Mouse (Mus musculus) left cerebral cortex, adult 8-10 months (tissue): ENCODE data around the gene Ppfibp2. TPM values are rescaled to one million over a fixed set of nuclear protein-coding genes. Genes with fewer than 3 reads are reported as not detected.

Experiments used
- DNase-seq, 2 experiments: peaks; one replicate each; pipeline ENCODE4 v3.0.0; 2022; ENCODE audit warnings: low spot score in 2 of 2
- total RNA-seq, 4 experiments: library from RNA; stranded (reverse); gene quantifications; 2 replicates each; pipeline ENCODE4 v1.2.4; 2022

The Ppfibp2 gene
- total RNA-seq, 4 experiments from 2014 or later, result 8.2 to 11.8 (median 9.8) TPM

GRCm38 (mm10) chr7:107755905-107756304 lies 160.9 kb downstream of the Ppfibp2 start:
- DNase-seq, result no peak

- no peak for DNase-seq
Measured at GRCm38 (mm10) chr7:107756748-107757147, 161.7 kb downstream of the Ppfibp2 start.

- no peak for DNase-seq
Measured at GRCm38 (mm10) chr7:107757308-107758151, 162.5 kb downstream of the Ppfibp2 start, which contains the start of gene Cyb5r2. Gene Cyb5r2 (minus strand): TSS chr7:107758032.

- no peak for DNase-seq
Measured at GRCm38 (mm10) chr7:107770812-107771211, 175.8 kb downstream of the Ppfibp2 start.

GRCm38 (mm10) chr7:107778216-107778615 lies 183.2 kb downstream of the Ppfibp2 start:
- DNase-seq, result no peak

- no peak for DNase-seq
Measured at GRCm38 (mm10) chr7:107779611-107780010, 184.6 kb downstream of the Ppfibp2 start.

- DNase-seq, result no peak
Measured at GRCm38 (mm10) chr7:107787977-107788620, 193.1 kb downstream of the Ppfibp2 start.

- DNase-seq, result no peak
Measured at GRCm38 (mm10) chr7:107796500-107796899, 201.5 kb downstream of the Ppfibp2 start.

Other genes starting within 250 kb of the Ppfibp2 start
- gene Syt9, start 224.5 kb upstream of the Ppfibp2 start, total RNA-seq, result 10 to 100 TPM; 10.8 to 12.7 (median 10.9) TPM
- gene Olfml1, start 27.8 kb upstream of the Ppfibp2 start, total RNA-seq, result 10 to 100 TPM; 14.5 to 19.7 (median 17.2) TPM
- not detected for gene 5330417H12Rik, start 30.0 kb downstream of the Ppfibp2 start, total RNA-seq
- gene Cyb5r2, start 162.8 kb downstream of the Ppfibp2 start, total RNA-seq, result under 1 TPM; 0.11 to 0.63 (median 0.40) TPM
- gene Ovch2, start 206.0 kb downstream of the Ppfibp2 start, total RNA-seq, result not detected
- not detected for gene Olfr467, start 217.1 kb downstream of the Ppfibp2 start, total RNA-seq
- not detected for gene Olfr469, start 230.3 kb downstream of the Ppfibp2 start, total RNA-seq